Mouse (Mus musculus) embryonic facial prominence, embryonic 10.5 days (tissue): ENCODE measurements at regions not wholly inside any gene's neighbourhood (a gene's known extent, or its start where the extent isn't known, plus 50 kb on each side); places are given as distances from the start of the nearest gene placed in this dataset. TPM values are rescaled to one million over a fixed set of nuclear protein-coding genes. Genes with fewer than 3 reads are reported as not detected.

Experiments
- microRNA-seq: library from miRNA; unstranded; fragments of <30 nt; microRNA quantifications from one replicate; pipeline ENCODE4, GENCODE M21; 2017

Small RNA genes lying in the stretch of these regions (microRNA-seq; reads per million reads assigned to microRNA genes)
- gene Gm24271, result not detected
